Mouse (Mus musculus) adrenal gland, adult 2 months (tissue): Measurements from ENCODE around the gene Pcsk5. TPM values are rescaled to one million over a fixed set of nuclear protein-coding genes. Genes with fewer than 3 reads are reported as not detected.

Experiments
- DNase-seq: peaks from one replicate; pipeline ENCODE4 v3.0.0; 2021
- polyA plus RNA-seq: library from polyadenylated mRNA; depleted of rRNA; stranded (reverse); fragments of >200 nt; gene quantifications from 2 replicates; pipeline ENCODE4 v1.2.3, GENCODE M21; 2012
- total RNA-seq, 2 experiments: library from RNA; stranded (reverse); gene quantifications; 2 replicates each; pipeline ENCODE4 v1.2.3; 2021

The Pcsk5 gene
- total and polyA plus RNA-seq, 3 experiments, result 62.0 to 165 (median 145) TPM

DNA sequence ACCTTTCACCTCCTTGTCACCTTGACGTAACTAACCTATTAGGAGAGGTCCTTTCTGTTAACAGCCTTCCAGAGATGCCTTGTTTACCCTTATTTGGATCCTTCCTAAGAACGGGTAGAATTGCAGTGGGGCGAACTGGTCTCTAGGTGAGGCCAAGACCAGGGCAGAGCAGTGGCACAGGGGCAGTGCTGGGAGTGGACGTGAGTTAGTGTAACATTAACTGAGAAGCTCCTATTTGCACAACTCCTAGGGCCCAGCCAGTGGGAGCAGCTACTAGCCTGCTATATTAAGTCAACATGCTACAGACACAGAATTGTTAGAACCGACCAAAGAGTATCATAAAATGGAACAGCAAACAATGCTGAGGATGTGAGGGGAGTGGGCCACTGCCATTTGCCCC, 30.8 kb downstream of the Pcsk5 start:
- DNase-seq, result no peak

GRCm38 (mm10) chr19:17800798-17801197, 36.6 kb downstream of the Pcsk5 start:
- no peak for DNase-seq

- DNase-seq, result no peak
Measured at GRCm38 (mm10) chr19:17799419-17800185, 37.8 kb downstream of the Pcsk5 start.

DNA sequence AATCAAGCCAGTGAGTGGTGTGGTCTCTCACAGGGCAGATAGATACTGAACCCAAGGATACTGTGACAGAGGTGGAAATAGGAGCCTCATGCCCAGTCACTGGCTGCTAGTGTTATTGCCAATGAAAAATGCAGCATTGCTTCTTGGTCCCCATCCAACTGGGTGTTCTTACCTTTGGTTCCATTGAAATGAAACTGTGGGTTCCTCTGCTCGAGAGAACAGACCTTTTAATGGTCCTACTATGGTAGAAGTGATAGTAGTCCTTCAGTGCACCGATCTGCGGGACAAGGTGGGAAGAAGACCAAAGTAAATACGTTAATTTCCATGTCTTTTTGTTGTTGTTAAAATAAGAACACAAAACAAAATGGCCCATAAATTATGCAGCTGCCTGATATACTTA, 44.0 kb downstream of the Pcsk5 start:
- peak; percentile 69 for DNase-seq

GRCm38 (mm10) chr19:17791485-17792052, 45.9 kb downstream of the Pcsk5 start:
- no peak for DNase-seq

- DNase-seq, result peak; percentile 83
Measured at GRCm38 (mm10) chr19:17788617-17789317, 48.7 kb downstream of the Pcsk5 start.

DNA sequence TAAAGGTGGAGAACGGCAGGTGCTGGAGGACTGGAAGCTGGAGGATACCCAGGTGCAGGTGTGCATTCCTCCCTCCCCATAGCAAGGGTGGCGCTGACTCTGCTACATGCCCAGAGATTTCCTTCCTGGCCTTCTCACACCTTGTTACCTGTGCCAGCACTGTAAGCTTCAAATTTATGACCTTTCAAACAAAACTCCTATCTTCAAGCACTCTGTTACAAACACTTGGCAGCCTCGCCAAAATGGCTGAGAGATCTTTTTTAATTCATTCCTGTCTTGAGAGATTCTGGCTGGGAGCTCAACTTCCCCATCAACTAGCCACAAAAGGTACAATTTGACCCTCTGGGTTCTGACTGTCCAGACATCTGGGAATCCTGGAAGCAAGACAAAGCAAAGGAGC, 50.7 kb downstream of the Pcsk5 start:
- DNase-seq, result no peak

- peak; percentile 78 for DNase-seq
Measured at GRCm38 (mm10) chr19:17784401-17785192, 52.8 kb downstream of the Pcsk5 start.

DNA sequence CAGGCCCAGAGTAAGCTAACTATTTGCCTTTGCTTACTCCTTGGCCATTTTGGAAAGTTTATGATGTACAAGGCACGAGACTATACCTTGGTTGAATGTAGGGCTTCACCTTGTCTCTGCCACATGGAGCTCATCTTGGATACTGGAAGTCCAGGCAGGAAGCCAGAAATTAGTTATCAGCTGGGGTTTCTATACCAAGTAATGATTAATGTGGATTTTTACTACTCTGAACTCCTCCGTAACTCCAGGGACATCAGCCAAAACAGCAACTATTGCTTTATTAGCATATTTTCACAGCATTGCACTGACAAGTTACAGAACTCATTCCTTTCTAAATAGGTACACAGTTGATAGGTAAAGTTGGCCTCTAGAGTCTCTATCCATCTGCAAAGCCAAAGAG, 54.2 kb downstream of the Pcsk5 start:
- DNase-seq, result no peak

DNA sequence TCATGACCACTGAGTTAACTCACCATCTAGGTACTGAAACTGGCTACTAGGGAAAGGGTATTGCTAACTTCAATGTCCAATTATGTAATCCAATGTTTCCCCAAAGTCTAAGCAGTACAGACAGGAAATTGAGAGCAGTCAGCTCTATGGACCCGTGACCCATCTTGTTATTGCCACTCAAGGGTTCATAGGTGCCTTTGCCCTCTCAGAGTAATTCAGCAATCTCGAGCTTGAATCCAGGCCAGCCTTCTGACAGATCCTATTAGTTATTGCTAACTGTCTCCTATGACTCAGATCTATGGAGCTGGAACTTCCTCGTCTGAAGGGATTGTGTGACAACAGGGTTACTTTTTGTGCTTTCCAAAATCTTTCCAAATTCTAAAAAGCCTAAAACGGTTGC, 56.1 kb downstream of the Pcsk5 start:
- peak; percentile 83 for DNase-seq

- DNase-seq, result no peak
Measured at GRCm38 (mm10) chr19:17775943-17776342, 61.5 kb downstream of the Pcsk5 start.

GRCm38 (mm10) chr19:17775097-17775496, 62.3 kb downstream of the Pcsk5 start:
- no peak for DNase-seq

- DNase-seq, result no peak
Measured at GRCm38 (mm10) chr19:17774061-17774460, 63.4 kb downstream of the Pcsk5 start.

DNA sequence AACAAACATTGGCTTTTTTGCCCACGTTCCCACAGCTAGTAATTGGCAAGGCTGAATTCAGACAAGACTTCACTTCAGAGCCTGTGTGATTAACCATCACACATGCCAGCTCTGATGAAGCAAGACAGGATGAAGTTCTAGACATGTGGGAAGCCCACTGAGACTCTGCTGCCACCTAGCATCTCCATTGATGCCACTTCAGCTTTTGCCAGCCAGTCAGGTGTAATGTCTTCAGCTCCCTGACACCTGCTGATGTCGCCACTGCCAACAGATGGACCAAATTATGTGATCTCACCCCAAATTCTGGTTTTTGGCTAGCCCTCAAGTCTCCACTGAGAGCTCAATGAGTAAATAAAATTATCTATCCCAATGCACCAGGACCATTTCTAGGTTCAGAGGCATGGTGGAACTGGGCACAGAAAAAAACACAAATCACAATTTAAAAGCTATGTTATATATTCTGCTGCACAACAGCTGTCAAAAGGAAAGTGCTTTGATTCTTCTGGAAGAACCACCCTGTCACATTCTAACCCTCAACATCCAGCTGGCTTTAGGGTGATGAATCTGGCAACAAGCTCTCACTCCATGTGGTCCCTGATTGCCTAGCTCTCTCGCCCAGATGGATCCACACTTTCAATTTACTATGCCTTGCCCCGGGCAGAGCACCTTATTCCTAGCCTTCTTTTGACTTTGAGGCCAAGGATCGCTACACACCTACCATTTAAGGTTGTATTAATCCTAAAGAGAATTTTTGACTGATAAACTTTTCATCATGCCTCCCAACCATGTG, 67.6 kb downstream of the Pcsk5 start:
- DNase-seq, result no peak

GRCm38 (mm10) chr19:17765001-17765400, 72.4 kb downstream of the Pcsk5 start:
- peak; percentile 32 for DNase-seq

DNA sequence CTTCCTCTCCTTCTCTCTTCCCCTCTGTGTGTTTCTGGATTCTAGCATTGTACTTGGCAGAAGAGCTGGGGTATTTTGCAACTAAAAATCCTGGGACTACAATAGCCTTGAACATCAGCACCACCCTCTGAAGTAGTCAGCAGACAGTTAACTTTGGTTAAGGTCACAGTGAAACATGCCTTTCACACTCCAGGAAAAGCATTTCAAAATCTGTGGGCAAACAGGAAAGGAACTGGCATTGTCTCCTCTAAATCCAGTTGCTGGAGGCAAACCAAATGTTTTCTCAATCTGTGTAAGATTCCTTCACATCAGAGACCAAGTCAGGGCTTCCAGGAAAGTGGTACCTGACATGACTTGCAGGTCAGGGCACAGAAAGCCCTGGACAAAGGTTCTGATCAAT, 74.7 kb downstream of the Pcsk5 start:
- DNase-seq, result peak; percentile 77

- DNase-seq, result peak; percentile 43
Measured at GRCm38 (mm10) chr19:17761678-17762077, 75.8 kb downstream of the Pcsk5 start.

DNA sequence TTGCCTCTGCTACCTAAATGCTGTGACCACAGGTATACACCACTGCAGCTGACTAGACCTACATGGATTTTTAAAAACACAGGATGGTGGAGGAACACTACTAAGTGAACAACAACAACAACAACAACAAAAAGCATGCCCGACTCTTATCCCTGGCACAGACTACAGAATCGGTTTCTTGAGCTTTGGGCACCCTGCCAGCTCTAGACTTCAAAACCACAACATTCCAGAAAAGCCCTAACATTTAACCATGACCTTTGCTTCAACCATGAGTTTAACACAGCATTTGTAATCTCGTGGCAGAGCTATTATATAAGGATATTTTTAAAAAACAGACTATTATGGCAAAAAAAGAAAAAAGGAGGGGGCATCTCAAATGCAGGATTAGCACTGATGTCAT, 84.6 kb downstream of the Pcsk5 start:
- DNase-seq, result peak; percentile 44

DNA sequence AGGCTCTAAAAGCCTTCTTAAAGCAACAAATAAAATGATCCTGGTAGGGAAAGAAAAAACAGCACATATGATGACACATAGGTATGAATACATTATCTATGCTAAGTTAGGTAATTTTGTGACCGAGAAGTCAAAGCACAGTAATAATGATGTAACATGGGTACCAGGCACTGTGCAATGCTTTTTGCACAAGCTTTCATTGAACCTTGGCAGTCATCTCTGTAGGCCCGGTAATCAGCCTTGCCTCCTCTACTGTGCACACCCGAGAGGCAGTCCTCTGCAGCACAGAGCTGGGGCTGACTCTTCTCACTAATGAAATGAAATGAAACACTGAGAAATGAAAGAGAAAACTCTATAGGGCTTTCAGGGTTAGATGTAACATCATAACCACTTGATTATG, 89.1 kb downstream of the Pcsk5 start:
- DNase-seq, result peak; percentile 41

DNA sequence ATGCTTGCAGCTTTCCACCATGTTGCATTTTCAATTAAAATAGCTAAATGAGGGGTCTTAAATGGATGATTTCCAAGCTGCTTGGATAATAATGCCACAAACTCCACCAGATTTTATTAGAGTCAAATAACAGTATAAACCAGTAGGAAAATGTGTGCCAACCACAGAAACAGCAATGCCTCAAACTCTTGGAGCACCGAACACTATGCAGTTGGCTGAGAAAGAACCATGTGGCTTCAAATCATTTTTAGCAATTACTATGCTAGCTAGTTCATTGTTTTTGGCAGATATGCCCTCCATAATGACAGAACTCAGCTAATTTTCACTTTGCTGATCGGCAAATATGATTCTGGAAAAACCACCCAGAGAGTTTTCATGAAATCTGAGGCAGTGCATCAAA, 92.1 kb downstream of the Pcsk5 start:
- DNase-seq, result no peak

GRCm38 (mm10) chr19:17744474-17745069, 92.9 kb downstream of the Pcsk5 start:
- no peak for DNase-seq
